ENCODE assay signal across 8 mouse cellular contexts in the genomic region with DNA sequence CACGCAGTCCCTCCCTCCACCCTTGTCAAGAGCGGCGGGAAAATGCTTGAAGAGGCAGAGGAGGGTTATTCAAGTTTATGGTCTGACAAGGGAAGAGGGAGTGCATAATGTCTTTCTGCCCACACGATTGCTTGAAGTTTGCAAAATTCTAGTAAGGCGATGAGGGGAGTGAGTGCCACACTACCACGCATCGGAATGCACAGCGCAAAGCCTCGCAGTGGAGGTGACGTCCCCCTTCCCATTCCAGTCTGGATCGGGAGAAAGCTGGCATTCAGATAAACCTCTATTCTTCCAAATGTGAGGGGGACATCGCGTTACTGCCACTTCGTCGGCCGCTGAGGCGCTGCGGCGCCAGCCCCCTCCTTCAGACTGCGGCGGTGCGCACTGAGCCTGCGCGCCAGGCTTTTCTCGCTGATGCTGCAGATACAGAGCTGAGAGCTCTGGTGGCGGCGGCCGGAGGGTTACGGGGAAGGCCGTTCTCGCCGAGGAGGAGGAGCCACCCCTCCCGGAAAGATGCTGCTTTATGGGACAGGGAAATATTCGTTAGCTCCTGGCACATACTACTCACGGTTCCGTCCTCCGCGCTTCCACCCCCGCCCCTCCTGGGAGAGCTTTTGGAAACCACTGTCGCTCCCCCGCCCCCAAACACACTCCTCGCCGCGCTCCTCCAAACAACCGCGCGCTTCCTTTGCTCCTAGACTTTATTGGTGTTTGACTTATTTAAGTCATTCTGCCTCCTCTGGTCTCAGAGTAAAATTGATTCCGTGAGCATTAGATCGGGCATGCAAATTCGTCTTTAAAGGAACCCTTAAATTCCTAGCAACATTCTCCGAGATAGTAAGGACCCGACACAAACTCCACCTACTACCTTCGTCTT. TPM values are rescaled to one million over a fixed set of nuclear protein-coding genes. Genes with fewer than 3 reads are reported as not detected.
DNase-seq lines count a peak whose midpoint lies in the region; ATAC-seq and TF ChIP-seq lines count a peak whose summit lies in the region.

No protein-coding gene starts in this region.

- peaks cover 25% of the 10 kb centered on the region for H3K4me1 ChIP-seq in intestine, embryonic 16.5 days (ENCODE audit: control insufficient read depth, insufficient read depth, low read length)
- peaks cover 38% of the 10 kb centered on the region for H3K4me1 ChIP-seq in midbrain, embryonic 10.5 days
- peaks cover 2% of the 10 kb centered on the region; the same call in 1 of the 2 replicates for H3K4me1 ChIP-seq in small intestine, adult 2 months (ENCODE audit: control insufficient read depth, insufficient read depth, insufficient read length, low read length)

- TF ChIP-seq POLR2A in small intestine, adult 2 months (IDR thresholded peaks at IDR 0.05; ENCODE audit: low read depth, low read length): no peak

- peak overlapping the region; percentile 96 for H3K4me2 ChIP-seq in intestine, embryonic 16.5 days (ENCODE audit: low read depth, low read length)

- H3K4me3 ChIP-seq in intestine, embryonic 16.5 days (ENCODE audit: low read length): peak overlapping the region; percentile 70
- peak overlapping the region; percentile 72 for H3K4me3 ChIP-seq in midbrain, embryonic 10.5 days
- peak overlapping the region; percentile 58 for H3K4me3 ChIP-seq in small intestine, adult 2 months (ENCODE audit: low read depth, low read length)

- peak overlapping the region; percentile 69 for H3K9ac ChIP-seq in intestine, embryonic 16.5 days (ENCODE audit: low read depth, low read length)

- peak; percentile 61 for ATAC-seq in intestine, embryonic 16.5 days
- ATAC-seq in monocyte, adult 5-6 weeks (replicated peaks; ENCODE audit: insufficient number of reproducible peaks, low FRiP score, low TSS enrichment, poor library complexity, severe bottlenecking): no peak

- peak overlapping the region; percentile 90 for H3K27ac ChIP-seq in intestine, embryonic 16.5 days (ENCODE audit: low read length)
- peak overlapping the region; percentile 89 for H3K27ac ChIP-seq in midbrain, embryonic 10.5 days (replicated peaks)
- H3K27ac ChIP-seq in small intestine, adult 2 months (ENCODE audit: insufficient read depth, low read depth, low read length): peak overlapping the region; percentile 35

- intact Hi-C loops in left cerebral cortex, postnatal 4 days (cut with DNase I): loop anchor here (5.0 kb wide), 2 partner anchors 1022 to 1508 kb away; no protein-coding TSS in a partner anchor

- DNase-seq in adrenal gland, postnatal 14 days: peak; percentile 64
- peak; percentile 90 for DNase-seq in embryo, embryonic 11 days
- DNase-seq in gastrocnemius, postnatal 25 days: peak; percentile 69
- DNase-seq in left cerebral cortex, postnatal 4 days: peak; percentile 82
- DNase-seq in midbrain, embryonic 10.5 days (ENCODE audit: low spot score): peak; percentile 82

- no peak for TF ChIP-seq CTCF in small intestine, adult 2 months (IDR thresholded peaks at IDR 0.05; ENCODE audit: extremely low read depth, insufficient read length, insufficient replicate concordance, low read depth, low read length)

- WGBS in intestine, embryonic 16.5 days: under 1% methylated on average over 53 of the region's 53 CpGs
- under 1% methylated on average over 53 of the region's 53 CpGs for WGBS in midbrain, embryonic 10.5 days
- 1% methylated on average over 53 of the region's 53 CpGs for WGBS in small intestine, adult 2 months

- no peaks in the 10 kb centered on the region for H3K36me3 ChIP-seq in intestine, embryonic 16.5 days (ENCODE audit: control insufficient read depth, insufficient read depth, low read length)
- no peaks in the 10 kb centered on the region for H3K36me3 ChIP-seq in midbrain, embryonic 10.5 days
- H3K36me3 ChIP-seq in small intestine, adult 2 months (ENCODE audit: control insufficient read depth, insufficient read depth, low read length): no peaks in the 10 kb centered on the region

- H3K9me3 ChIP-seq in intestine, embryonic 16.5 days (ENCODE audit: control insufficient read depth, low read length): no peaks in the 10 kb centered on the region
- H3K9me3 ChIP-seq in midbrain, embryonic 10.5 days (replicated peaks): no peaks in the 10 kb centered on the region

- peaks cover 17% of the 10 kb centered on the region; the same call in 1 of the 2 replicates for H3K27me3 ChIP-seq in intestine, embryonic 16.5 days (replicated peaks; ENCODE audit: control insufficient read depth, insufficient read depth, low read length)
- peaks cover 25% of the 10 kb centered on the region for H3K27me3 ChIP-seq in midbrain, embryonic 10.5 days (ENCODE audit: low read depth, poor library complexity, severe bottlenecking)
- H3K27me3 ChIP-seq in small intestine, adult 2 months (ENCODE audit: control insufficient read depth, insufficient read depth, low read length): peaks cover 38% of the 10 kb centered on the region

RNA-seq across cellular contexts. Expression of a gene that starts 2.0 kb away (rescaled TPM):
- total RNA-seq in adrenal gland, postnatal 14 days (2021): 4.6 and 7.6 TPM in 2 replicates
- 1 to 10 TPM; 2.6 to 3.0 TPM for total RNA-seq in gastrocnemius, postnatal 25 days (2021)
- 3.3 and 3.8 TPM in 2 replicates for polyA plus RNA-seq in intestine, embryonic 16.5 days (2015; fragmentation: Nextera tagmentation; extraction: Ambion mirVana)
- 100 to 1,000 TPM; 118 to 136 TPM for total RNA-seq in left cerebral cortex, postnatal 4 days (2021)
- 4.0 and 4.9 TPM in 2 replicates for polyA plus RNA-seq in midbrain, embryonic 10.5 days (2016; fragmentation: Nextera tagmentation; extraction: Ambion mirVana)
- 3.5 and 4.4 TPM in 2 replicates for polyA plus RNA-seq in small intestine, adult 2 months (2012; rRNA removed)
- 0.11 to 0.49 TPM (median 0.19 TPM) in 3 replicates for total RNA-seq in monocyte, adult 5-6 weeks (2017)

Comparison
In these comparisons a context has a peak if more than half of its experiments do, and no peak if none do; other contexts are left out.
1. H3K27ac ChIP-seq: peak in every context shown above with its lines; median percentile 90 in intestine, embryonic 16.5 days; 89 in midbrain, embryonic 10.5 days; 35 in small intestine, adult 2 months.
2. RNA of a gene that starts 2.0 kb away (total RNA-seq): 118 to 136 TPM in left cerebral cortex, postnatal 4 days; 4.6 to 7.6 TPM in adrenal gland, postnatal 14 days, 2.6 to 3.0 TPM in gastrocnemius, postnatal 25 days and 0.11 to 0.49 TPM in monocyte, adult 5-6 weeks; every median in the first group is over 10 times any median in the second.
3. Peak in every context shown above with its lines, with median percentiles within 50 percentile points of each other: DNase-seq and H3K4me3 ChIP-seq.